Mouse (Mus musculus): ENCODE results near the gene Npat. TPM values are rescaled to one million over a fixed set of nuclear protein-coding genes. Genes with fewer than 3 reads are reported as not detected.

Npat gene
- polyA plus RNA-seq (2014; fragmentation: Nextera tagmentation; extraction: Ambion mirVana) = 22.4 and 22.8 TPM in 2 replicates

DNA sequence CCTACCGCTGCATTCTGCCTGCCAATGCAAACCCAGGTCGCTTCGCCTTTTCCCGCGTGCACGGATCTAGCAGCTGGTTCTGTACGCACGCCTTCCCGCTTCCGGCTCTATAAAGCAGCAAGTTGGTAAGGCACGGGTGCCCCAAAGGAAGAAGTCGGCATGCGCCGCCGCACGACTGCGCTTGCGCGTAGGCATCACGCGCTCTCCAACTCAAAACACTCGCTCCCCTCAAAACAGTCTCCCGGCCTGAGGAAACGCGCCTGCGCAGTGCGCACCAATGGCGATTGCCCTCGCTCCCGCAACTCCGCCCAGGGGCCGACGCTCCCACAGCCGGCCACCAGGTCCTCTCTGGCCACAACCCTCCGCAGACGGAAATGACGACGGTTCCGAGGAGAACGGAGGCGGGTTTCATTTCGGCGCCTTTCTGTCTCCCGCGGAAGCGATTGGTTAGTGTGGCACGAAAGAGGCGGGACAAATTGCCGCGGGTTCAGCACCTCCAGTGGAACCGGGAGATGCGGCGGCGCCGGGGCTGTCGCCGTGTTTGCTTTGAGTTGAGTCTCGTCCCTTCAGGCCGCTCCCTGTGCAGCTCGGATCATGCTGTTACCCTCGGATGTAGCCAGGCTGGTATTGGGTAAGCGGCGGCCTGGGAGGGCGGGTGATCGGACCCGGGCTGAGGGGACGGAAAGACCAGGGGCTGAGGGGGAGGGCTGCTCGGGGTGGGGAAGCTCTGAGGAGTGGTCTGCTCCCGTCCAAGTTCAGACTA, at the start of gene Npat, which contains the start of gene Atm:
TSS of gene Npat (plus strand) at position 490 of the 763 bp plus-strand sequence.
TSS of gene Atm (minus strand) at position 183 of the 763 bp plus-strand sequence.
- H3K4me3 ChIP-seq (ENCODE audit: low read depth, low read length) = peak within 1 kb of the TSS; percentile 92
- WGBS = under 1% methylated on average over 69 of the region's 69 CpGs
- ATAC-seq (replicated peaks; ENCODE audit: low FRiP score, low TSS enrichment, low read depth) (peak; percentile 98), DNase-seq (ENCODE audit: low spot score) (peak; percentile 96)
- H3K27me3 ChIP-seq (replicated peaks; ENCODE audit: control insufficient read depth, insufficient read depth, low read length) = no peaks in the 10 kb centered on the region
- peaks cover 8% of the 10 kb centered on the region; the same call in 1 of the 2 replicates for H3K36me3 ChIP-seq (ENCODE audit: control insufficient read depth, insufficient read depth, low read length)
- peaks cover 19% of the 10 kb centered on the region for H3K4me1 ChIP-seq (replicated peaks; ENCODE audit: control insufficient read depth, insufficient read depth, low read length)
- H3K4me2 ChIP-seq (ENCODE audit: low read length) = peak within 1 kb of the TSS; percentile 92
- peak within 1 kb of the TSS; percentile 95 for H3K27ac ChIP-seq (ENCODE audit: low read depth)
- H3K9ac ChIP-seq (ENCODE audit: low read length) = peak within 1 kb of the TSS; percentile 87
- no peaks in the 10 kb centered on the region for H3K9me3 ChIP-seq (ENCODE audit: control insufficient read depth, low read length)

DNA sequence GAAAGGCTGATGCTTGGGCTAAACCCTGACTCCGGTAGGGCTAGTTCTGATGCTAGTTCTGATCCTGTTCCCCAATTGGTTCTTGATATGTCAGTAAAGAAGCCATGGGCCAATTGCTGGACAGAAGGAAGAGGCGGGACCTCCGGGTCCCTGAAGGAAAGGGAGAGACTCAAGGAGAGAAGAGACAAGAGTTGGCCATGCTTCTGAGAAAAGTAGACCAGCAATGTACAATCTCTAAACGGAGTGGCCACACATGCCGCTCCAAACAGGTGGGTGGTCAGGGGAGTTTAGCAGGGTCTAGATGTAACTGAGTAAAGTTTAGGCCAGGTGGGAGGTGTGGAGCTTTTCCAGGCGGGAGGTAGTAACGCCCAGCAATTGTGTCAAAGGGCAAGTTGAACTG, 28.8 kb upstream of the Npat start:
- Histone ChIP-seq H3K4me1 (replicated peaks; ENCODE audit: control insufficient read depth, insufficient read depth, low read length) (no peaks in the 10 kb centered on the region), H3K9ac (ENCODE audit: low read length) (no peak overlapping the region), H3K9me3 (ENCODE audit: control insufficient read depth, low read length) (no peaks in the 10 kb centered on the region), H3K27me3 (replicated peaks; ENCODE audit: control insufficient read depth, insufficient read depth, low read length) (no peaks in the 10 kb centered on the region), H3K4me2 (ENCODE audit: low read length) (no peak overlapping the region), H3K4me3 (ENCODE audit: low read depth, low read length) (no peak overlapping the region), H3K27ac (ENCODE audit: low read depth) (no peak overlapping the region), H3K36me3 (ENCODE audit: control insufficient read depth, insufficient read depth, low read length) (peaks cover 44% of the 10 kb centered on the region)
- 84% methylated on average over 7 of the region's 7 CpGs for WGBS
- DNase-seq (ENCODE audit: low spot score) (no peak), ATAC-seq (replicated peaks; ENCODE audit: low FRiP score, low TSS enrichment, low read depth) (no peak)

DNA sequence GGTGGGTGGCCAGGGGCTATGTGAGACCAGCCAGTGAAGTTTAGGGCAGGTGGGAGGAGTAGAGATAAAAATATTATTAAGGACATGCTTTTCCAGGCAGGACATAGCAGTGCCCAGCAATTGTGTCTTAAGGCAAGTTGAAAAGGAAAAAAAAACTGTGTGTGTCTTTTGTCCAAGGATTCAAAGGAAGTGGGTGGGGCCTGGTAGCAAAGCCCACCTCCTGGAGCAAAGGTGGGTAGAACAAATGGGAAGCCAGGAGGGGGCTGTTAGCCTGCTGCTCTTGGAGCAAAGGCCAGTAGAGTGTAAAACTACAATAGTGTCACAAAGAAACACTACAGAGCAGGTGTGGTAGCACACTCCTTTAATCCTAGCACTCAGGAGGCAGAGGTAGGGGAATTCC, 22.8 kb upstream of the Npat start:
- DNase-seq (ENCODE audit: low spot score) = no peak
- ATAC-seq (replicated peaks; ENCODE audit: low FRiP score, low TSS enrichment, low read depth) = no peak
- no peak overlapping the region for H3K27ac ChIP-seq (ENCODE audit: low read depth)
- no peak overlapping the region for H3K9ac ChIP-seq (ENCODE audit: low read length)
- no peak overlapping the region for H3K4me3 ChIP-seq (ENCODE audit: low read depth, low read length)
- no peaks in the 10 kb centered on the region for H3K4me1 ChIP-seq (replicated peaks; ENCODE audit: control insufficient read depth, insufficient read depth, low read length)
- H3K36me3 ChIP-seq (ENCODE audit: control insufficient read depth, insufficient read depth, low read length) = peaks cover 47% of the 10 kb centered on the region
- H3K27me3 ChIP-seq (replicated peaks; ENCODE audit: control insufficient read depth, insufficient read depth, low read length) = no peaks in the 10 kb centered on the region
- H3K9me3 ChIP-seq (ENCODE audit: control insufficient read depth, low read length) = no peaks in the 10 kb centered on the region
- H3K4me2 ChIP-seq (ENCODE audit: low read length) = no peak overlapping the region

DNA sequence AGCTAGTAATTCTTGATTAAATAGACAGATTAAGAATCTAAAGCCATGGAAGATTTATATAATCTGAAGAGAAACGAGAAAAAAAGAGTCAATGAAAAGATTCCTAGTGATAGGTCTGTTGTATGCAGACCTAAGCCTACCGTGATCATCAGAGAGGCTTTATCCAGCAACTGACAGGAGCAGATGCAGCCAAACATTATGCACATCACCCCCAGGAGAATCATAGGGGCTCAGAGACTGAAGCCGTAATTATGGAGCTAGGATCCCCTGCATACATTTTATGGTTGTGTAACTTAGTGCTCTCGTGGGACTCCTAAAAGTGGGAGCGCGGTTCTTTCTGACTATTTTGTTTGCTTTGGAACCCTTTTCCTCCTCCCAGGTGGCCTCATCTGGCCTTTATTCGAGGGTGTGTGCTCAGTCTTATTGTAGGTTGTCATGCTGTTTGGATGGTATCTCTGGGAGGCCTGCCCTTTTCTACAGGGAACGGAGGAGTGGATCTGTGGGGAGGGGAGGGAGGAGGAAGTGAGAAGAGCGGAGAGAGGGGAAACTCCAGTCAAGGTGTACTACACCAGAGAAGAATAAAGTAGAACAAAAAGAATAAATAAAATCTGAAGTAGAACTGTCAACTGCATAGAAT, 19.4 kb upstream of the Npat start:
- H3K4me2 ChIP-seq (ENCODE audit: low read length) = no peak overlapping the region
- no peaks in the 10 kb centered on the region for H3K9me3 ChIP-seq (ENCODE audit: control insufficient read depth, low read length)
- no peak overlapping the region for H3K4me3 ChIP-seq (ENCODE audit: low read depth, low read length)
- DNase-seq (ENCODE audit: low spot score) (no peak), ATAC-seq (replicated peaks; ENCODE audit: low FRiP score, low TSS enrichment, low read depth) (no peak)
- H3K27ac ChIP-seq (ENCODE audit: low read depth) = no peak overlapping the region
- H3K4me1 ChIP-seq (replicated peaks; ENCODE audit: control insufficient read depth, insufficient read depth, low read length) = no peaks in the 10 kb centered on the region
- H3K27me3 ChIP-seq (replicated peaks; ENCODE audit: control insufficient read depth, insufficient read depth, low read length) = no peaks in the 10 kb centered on the region
- WGBS = 71% methylated on average over 9 of the region's 9 CpGs
- no peak overlapping the region for H3K9ac ChIP-seq (ENCODE audit: low read length)
- H3K36me3 ChIP-seq (ENCODE audit: control insufficient read depth, insufficient read depth, low read length) = peaks cover 33% of the 10 kb centered on the region; the same call in 1 of the 2 replicates

DNA sequence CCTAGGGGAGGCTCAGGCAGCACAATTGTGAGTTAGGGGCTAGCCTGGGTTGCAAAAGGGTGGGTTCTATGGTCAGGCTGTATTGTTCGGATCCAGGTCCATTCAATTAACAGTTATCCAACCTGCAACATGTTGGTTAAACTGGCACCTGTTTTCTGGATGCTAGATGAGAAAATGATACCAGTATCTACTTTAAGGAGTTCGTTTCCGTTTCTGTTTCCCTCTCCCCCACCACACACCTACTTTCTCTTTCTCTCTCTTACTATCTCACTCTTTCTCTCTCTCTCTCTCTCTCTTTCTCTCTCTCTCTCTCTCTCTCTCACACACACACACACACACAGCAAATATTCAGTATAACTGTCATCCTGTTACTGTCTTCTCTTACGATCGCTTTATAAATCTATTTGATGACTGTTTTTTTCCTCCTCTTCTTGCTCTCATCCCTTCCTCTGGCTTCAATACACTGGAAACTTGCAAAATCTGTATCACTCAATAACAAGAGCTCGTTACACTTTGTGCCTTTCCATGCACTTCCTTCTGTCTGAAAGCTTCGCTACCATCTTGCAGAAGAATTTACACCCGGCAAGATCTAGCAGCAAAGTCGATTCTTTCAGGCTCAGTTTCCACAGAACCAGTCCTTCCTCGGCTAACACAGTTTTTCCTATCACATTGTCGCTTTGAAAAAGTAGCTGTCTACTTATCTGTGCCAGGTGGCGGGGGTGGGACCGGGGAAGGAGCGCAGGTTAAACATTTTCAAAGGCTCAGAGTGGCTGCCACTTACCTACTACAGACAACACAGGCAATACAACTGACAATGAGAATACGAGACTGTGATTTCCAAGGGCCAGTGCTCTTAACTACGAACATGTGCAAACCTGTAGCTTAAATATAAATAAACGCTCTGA, 1.2 kb upstream of the Npat start:
- Histone ChIP-seq H3K27ac (ENCODE audit: low read depth) (peak overlapping the region; percentile 79), H3K4me2 (ENCODE audit: low read length) (peak overlapping the region; percentile 92), H3K27me3 (replicated peaks; ENCODE audit: control insufficient read depth, insufficient read depth, low read length) (no peaks in the 10 kb centered on the region), H3K9ac (ENCODE audit: low read length) (peak overlapping the region; percentile 59), H3K4me1 (replicated peaks; ENCODE audit: control insufficient read depth, insufficient read depth, low read length) (peaks cover 19% of the 10 kb centered on the region), H3K9me3 (ENCODE audit: control insufficient read depth, low read length) (no peaks in the 10 kb centered on the region), H3K4me3 (ENCODE audit: low read depth, low read length) (peak overlapping the region; percentile 92), H3K36me3 (ENCODE audit: control insufficient read depth, insufficient read depth, low read length) (peaks cover 18% of the 10 kb centered on the region)
- 13% methylated on average over 17 of the region's 17 CpGs for WGBS
- no peak for ATAC-seq (replicated peaks; ENCODE audit: low FRiP score, low TSS enrichment, low read depth)
- peak; percentile 58 for DNase-seq (ENCODE audit: low spot score)

DNA sequence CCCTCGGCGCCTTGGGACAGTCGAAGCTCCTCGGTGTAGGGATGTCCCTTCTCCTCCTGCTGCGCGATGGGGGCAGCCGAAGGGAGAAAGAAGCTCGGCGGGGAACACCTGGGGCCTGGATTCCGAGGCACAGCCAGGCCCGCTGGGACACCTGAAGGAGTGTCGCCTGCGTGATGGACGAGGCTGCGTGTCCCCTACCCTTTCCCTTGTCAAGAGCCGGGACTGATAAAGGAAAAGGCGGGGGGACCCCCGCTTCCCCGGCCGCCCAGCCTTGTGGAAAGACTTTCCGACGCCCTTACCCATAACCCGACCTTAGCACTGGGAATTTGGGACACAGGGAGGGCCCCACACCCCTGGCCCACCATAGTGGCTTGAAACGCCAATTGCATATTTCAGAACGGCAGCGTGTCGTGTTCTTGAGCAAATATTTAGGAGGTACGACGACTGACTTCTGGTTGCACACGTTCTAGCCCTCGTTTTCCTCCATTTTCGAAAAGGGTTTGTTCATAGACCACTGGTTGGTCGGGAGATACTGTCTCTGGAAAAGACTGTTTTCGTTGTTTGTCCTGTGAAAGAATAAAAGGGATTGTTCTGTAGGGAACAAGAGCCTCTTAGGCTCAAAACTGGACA, 604 bp downstream of the Npat start:
- 0% methylated on average over 32 of the region's 34 CpGs for WGBS
- DNase-seq (ENCODE audit: low spot score) (no peak), ATAC-seq (replicated peaks; ENCODE audit: low FRiP score, low TSS enrichment, low read depth) (no peak; the same call in 1 of the 2 replicates)
- Histone ChIP-seq H3K4me2 (ENCODE audit: low read length) (peak overlapping the region; percentile 73), H3K9me3 (ENCODE audit: control insufficient read depth, low read length) (no peaks in the 10 kb centered on the region), H3K36me3 (ENCODE audit: control insufficient read depth, insufficient read depth, low read length) (peaks cover 6% of the 10 kb centered on the region; the same call in 1 of the 2 replicates), H3K4me1 (replicated peaks; ENCODE audit: control insufficient read depth, insufficient read depth, low read length) (peaks cover 19% of the 10 kb centered on the region), H3K27ac (ENCODE audit: low read depth) (peak overlapping the region; percentile 95), H3K9ac (ENCODE audit: low read length) (peak overlapping the region; percentile 87), H3K4me3 (ENCODE audit: low read depth, low read length) (peak overlapping the region; percentile 92), H3K27me3 (replicated peaks; ENCODE audit: control insufficient read depth, insufficient read depth, low read length) (no peaks in the 10 kb centered on the region)

DNA sequence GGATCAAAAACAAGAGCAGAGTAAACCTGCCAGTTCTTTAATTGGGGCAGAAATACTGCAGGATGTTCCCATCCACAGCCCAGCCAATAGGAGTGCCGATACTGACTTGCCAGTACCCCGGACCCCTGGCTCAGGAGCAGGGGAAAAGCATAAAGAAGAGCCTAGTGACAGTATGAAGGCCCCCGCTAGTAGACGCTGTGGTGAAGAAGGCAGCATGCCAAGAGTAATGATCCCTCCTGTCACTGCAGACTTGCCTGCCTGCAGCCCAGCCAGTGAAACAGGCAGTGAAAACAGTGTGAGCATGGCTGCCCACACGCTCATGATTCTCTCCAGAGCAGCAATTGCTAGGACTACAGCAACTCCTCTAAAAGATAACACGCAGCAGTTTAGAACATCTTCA, 33.8 kb downstream of the Npat start:
- Histone ChIP-seq H3K27ac (ENCODE audit: low read depth) (no peak overlapping the region), H3K36me3 (ENCODE audit: control insufficient read depth, insufficient read depth, low read length) (peaks cover 74% of the 10 kb centered on the region), H3K9me3 (ENCODE audit: control insufficient read depth, low read length) (no peaks in the 10 kb centered on the region), H3K4me3 (ENCODE audit: low read depth, low read length) (no peak overlapping the region), H3K27me3 (replicated peaks; ENCODE audit: control insufficient read depth, insufficient read depth, low read length) (no peaks in the 10 kb centered on the region), H3K4me1 (replicated peaks; ENCODE audit: control insufficient read depth, insufficient read depth, low read length) (no peaks in the 10 kb centered on the region), H3K9ac (ENCODE audit: low read length) (no peak overlapping the region), H3K4me2 (ENCODE audit: low read length) (no peak overlapping the region)
- no peak for DNase-seq (ENCODE audit: low spot score)
- ATAC-seq (replicated peaks; ENCODE audit: low FRiP score, low TSS enrichment, low read depth) = no peak
- 76% methylated on average over 6 of the region's 6 CpGs for WGBS

All from intestine, embryonic 14.5 days (tissue).